Mouse (Mus musculus): Measurements from ENCODE around the gene Rala.

Rala gene

DNA sequence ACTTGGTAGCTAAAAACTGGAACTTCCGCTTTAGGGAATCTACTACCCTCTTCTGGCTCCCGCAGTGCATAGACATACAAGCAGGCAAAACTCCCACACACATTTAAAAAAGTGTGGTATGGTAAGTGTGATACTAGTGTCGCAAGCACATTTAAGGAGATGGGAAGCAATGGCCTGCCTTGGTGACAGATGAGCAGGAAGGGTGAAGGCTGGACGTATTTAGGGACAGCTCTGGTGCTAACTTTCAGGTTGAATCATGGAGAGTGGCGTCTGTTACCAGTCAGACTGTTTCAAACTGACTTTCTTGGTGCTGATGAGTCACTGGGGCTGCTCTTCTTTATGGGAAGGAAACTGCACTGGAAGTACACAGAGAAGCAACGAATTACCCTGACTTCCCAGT, 52.5 kb downstream of the Rala start:
- DNase-seq (ENCODE audit: inconsistent age in 2 of 2, low spot score in 1 of 2), result no peak

DNA sequence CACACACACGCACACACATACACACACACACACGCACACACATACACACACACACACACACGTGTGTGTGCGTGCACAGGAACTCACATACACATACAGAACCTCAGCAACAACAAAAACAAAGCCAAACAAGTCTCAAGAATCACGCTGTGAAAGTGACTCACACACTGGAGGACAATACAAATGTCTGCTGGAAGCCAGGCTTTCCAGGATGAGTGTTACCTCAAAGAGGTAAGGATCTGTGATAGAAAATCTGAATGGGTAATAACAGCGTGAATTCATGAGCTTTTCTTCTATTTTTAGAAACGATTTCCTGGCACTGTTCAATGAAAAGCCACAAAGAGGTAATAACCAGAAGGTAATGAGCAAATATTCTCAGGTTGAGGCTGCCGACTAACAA, 59.8 kb downstream of the Rala start:
- DNase-seq (ENCODE audit: inconsistent age in 2 of 2, low spot score in 1 of 2), result no peak

DNA sequence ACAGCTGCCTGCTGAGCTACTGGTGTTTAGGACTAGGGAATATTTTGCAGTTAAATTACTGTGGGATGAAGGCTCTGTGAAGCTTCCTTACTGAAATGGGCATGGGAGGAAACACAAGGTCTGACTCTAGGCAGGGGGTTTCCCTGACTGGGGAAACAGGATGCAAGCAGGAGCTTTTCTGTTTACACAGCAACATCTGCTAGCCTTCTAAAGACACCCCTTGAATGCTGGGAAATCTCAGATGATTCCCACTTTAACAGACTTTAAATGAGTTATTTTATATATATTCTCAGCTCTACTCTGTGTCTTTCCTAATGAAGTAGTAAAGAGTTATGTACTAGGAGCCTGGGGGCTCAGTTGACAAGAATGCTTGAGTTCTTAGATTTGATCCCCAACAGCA, 65.0 kb downstream of the Rala start:
- no peak for DNase-seq (ENCODE audit: inconsistent age in 2 of 2, low spot score in 1 of 2)

- no peak for DNase-seq (ENCODE audit: inconsistent age in 2 of 2, low spot score in 1 of 2)
Observed at GRCm38 (mm10) chr13:17866741-17867140, 77.3 kb downstream of the Rala start.

DNA sequence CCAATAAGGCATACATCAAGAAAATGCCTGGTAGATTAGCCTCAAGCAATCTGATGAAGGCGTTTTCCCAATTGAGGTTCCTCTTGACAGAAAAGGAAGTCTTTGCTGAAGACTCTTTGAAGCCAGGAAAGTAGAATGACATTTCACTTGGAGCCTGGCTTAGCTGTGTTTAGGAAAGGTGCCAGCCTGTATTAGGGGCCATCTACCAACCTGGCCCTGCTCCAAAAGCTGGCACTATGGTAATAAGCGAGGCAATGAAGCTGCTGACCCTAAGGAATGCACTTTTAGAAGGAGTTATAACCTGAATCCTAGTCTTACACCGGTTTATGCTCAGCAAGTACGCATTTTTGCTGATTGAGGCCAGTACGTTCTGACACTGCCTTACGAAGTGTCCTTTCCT, 83.5 kb downstream of the Rala start:
- no peak for DNase-seq (ENCODE audit: inconsistent age in 2 of 2, low spot score in 1 of 2)

GRCm38 (mm10) chr13:17859365-17860033, 84.5 kb downstream of the Rala start:
- peak; percentile 25 to 64 for DNase-seq (ENCODE audit: inconsistent age in 2 of 2, low spot score in 1 of 2)

GRCm38 (mm10) chr13:17857046-17857445, 87.0 kb downstream of the Rala start:
- no peak for DNase-seq (ENCODE audit: inconsistent age in 2 of 2, low spot score in 1 of 2)

- DNase-seq (ENCODE audit: inconsistent age in 2 of 2, low spot score in 1 of 2), result no peak
Observed at GRCm38 (mm10) chr13:17855492-17856138, 88.4 kb downstream of the Rala start.

DNA sequence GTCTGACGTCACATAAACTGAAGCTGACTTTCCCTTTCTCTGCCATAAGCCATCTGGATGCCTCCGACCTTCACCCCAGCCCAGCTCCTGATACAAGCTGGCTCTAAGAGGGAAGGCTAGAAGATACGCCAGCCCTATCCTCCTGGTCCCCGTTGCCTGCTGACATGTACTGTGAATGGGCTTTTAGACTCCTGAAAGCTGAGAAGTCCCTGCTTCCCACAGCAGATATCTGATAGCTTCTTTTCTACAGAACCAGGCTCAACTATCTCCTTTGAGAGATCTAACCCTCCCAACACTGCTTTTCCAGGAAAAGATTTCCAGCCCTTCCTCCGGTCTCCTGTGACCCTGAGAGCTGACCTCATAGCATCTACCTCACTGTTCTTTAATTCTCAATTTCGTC, 89.3 kb downstream of the Rala start:
- no peak for DNase-seq (ENCODE audit: inconsistent age in 2 of 2, low spot score in 1 of 2)

- DNase-seq (ENCODE audit: inconsistent age in 2 of 2, low spot score in 1 of 2), result no peak
Observed at GRCm38 (mm10) chr13:17843336-17843735, 100.7 kb downstream of the Rala start.

- no peak for DNase-seq (ENCODE audit: inconsistent age in 2 of 2, low spot score in 1 of 2)
Observed at GRCm38 (mm10) chr13:17842756-17843155, 101.3 kb downstream of the Rala start.

DNA sequence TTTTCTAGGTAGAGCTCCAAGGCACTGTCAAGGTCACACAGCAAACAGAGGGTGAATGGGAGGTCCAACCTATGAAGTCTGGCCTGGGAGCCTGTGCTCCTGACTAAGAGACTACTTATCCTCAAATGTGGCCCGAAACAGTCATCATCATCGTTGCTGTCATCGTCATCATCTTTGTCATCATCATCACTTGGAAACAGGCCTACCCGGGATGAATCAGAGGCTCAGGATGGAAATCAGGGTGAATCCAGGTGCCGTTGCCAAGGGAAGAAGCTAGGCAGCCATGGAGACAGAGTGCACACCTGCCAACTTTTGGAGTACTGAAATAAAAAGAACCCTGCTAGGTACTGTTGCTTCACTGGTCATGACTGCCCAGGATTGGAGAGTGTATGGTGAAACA, 104.9 kb downstream of the Rala start:
- DNase-seq (ENCODE audit: inconsistent age in 2 of 2, low spot score in 1 of 2), result no peak

DNA sequence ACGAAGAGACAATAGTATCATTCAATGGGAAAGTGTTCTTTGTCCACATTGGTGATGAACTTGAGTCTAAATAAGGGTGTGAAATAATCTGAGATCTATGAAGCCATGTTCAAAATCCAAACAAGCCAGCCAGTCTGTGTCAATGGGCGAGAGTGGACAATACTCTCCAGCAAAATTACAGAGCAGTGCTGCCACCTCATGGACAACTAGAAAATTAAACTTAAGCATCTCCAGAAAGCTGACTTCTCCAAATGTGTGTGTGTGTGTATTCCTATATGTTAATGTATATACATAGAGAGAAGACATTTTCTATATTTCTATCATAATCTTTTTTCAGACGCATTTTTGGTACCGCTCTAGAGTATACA, 105.6 kb downstream of the Rala start:
- DNase-seq (ENCODE audit: inconsistent age in 2 of 2, low spot score in 1 of 2), result peak; percentile 37 to 82

- peak; percentile 19 to 77 for DNase-seq (ENCODE audit: inconsistent age in 2 of 2, low spot score in 1 of 2)
Observed at GRCm38 (mm10) chr13:17837610-17838483, 106.2 kb downstream of the Rala start.

GRCm38 (mm10) chr13:17836808-17837207, 107.2 kb downstream of the Rala start:
- DNase-seq (ENCODE audit: inconsistent age in 2 of 2, low spot score in 1 of 2), result no peak

- no peak for DNase-seq (ENCODE audit: inconsistent age in 2 of 2, low spot score in 1 of 2)
Observed at GRCm38 (mm10) chr13:17832940-17833339, 111.1 kb downstream of the Rala start.
